Mouse (Mus musculus) forebrain, embryonic 12.5 days (tissue): ENCODE data around the gene Anapc11. TPM values are rescaled to one million over a fixed set of nuclear protein-coding genes. Genes with fewer than 3 reads are reported as not detected.

Source experiments
- ATAC-seq: fragments of 200-750 bp; cut with Nextera tagmentation; 2 replicates; pipeline ENCODE4 v1.8.0; 2017; ENCODE audit warnings: moderate TSS enrichment; ENCODE audit not compliant: low FRiP score
- H3K27ac ChIP-seq: fragments of 300-500 bp; sonication (generic); 2 replicates; pipeline ENCODE4 v1.5.1; 2016; ENCODE audit warnings: mild to moderate bottlenecking
- H3K27me3 ChIP-seq: fragments of 300-500 bp; sonication (generic); 2 replicates; pipeline ENCODE4 v1.6.1; 2016; ENCODE audit warnings: mild to moderate bottlenecking
- H3K36me3 ChIP-seq: fragments of 300-500 bp; sonication (generic); replicated peaks from 2 replicates; pipeline ENCODE4 v1.6.1; 2016; ENCODE audit warnings: mild to moderate bottlenecking
- H3K4me1 ChIP-seq: fragments of 300-500 bp; sonication (generic); 2 replicates; pipeline ENCODE4 v1.6.1; 2016
- H3K4me2 ChIP-seq: fragments of 300-500 bp; sonication (generic); 2 replicates; pipeline ENCODE4 v1.6.1; 2016; ENCODE audit warnings: mild to moderate bottlenecking, moderate library complexity
- H3K4me3 ChIP-seq: fragments of 300-500 bp; sonication (generic); replicated peaks from 2 replicates; pipeline ENCODE4 v1.5.1; 2016; ENCODE audit warnings: mild to moderate bottlenecking
- H3K9ac ChIP-seq: fragments of 300-500 bp; sonication (generic); 2 replicates; pipeline ENCODE4 v1.6.1; 2016; ENCODE audit warnings: mild to moderate bottlenecking
- H3K9me3 ChIP-seq: fragments of 300-500 bp; sonication (generic); 2 replicates; pipeline ENCODE4 v1.6.1; 2016
- WGBS: fragments of 180-500 bp; shearing (Covaris S2); methylation state at CpG from one replicate; pipeline ENCODE4 v1.1.7; 2016; 5-methylcytosine and 5-hydroxymethylcytosine counted together
- polyA plus RNA-seq: library from polyadenylated mRNA; unstranded; fragments of >200 nt; fragmentation: Nextera tagmentation; extraction: Ambion mirVana; gene quantifications from 2 replicates; pipeline ENCODE4 v1.2.1, GENCODE M21; 2016

Gene Anapc11
- polyA plus RNA-seq, 1 experiment from 2014 or later: 186 TPM

DNA sequence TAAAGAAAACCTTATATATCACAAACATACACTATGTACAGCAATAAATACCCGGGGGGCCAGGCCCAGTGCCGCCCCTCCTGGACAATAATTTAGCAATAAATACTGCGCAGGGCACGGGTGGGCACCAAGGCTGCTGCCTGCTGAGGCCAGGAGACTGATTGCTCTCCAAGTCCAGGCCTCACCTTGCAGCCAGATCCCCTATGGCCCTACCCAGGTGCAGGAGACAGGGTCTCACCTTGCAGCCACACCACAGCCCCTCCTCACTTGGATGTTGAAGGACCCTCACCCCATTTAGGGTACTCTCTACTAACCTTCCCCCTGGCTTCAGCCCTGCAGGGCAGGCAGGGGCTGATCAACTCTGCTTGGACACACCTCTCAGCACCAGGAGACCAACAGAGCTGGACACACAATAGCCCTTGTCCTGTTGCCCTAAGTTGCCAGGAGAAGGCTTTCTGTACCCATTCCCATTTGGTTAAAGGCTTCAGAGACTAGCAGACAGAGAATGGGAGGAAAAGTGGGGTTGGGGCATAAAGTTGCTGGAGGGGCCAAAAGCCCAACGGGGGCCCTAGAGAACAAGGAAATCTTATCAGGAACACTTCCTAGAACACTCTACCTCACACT, 27.0 kb downstream of the Anapc11 start, which contains the start of gene Sirt7:
Gene Sirt7, minus strand, starts transcription at position 89 of the 624 bp plus-strand sequence.
- Histone ChIP-seq H3K4me1 (peaks cover 29% of the 10 kb centered on the region), H3K4me3 (peak within 1 kb of the TSS; percentile 99), H3K4me2 (peak within 1 kb of the TSS; percentile 99), H3K9ac (peak within 1 kb of the TSS; percentile 80), H3K27ac (peak within 1 kb of the TSS; percentile 86), H3K27me3 (no peaks in the 10 kb centered on the region), H3K36me3 (peaks cover 61% of the 10 kb centered on the region), H3K9me3 (no peaks in the 10 kb centered on the region)
- WGBS: 25% methylated on average over 5 of the region's 5 CpGs
- ATAC-seq: peak; percentile 50

DNA sequence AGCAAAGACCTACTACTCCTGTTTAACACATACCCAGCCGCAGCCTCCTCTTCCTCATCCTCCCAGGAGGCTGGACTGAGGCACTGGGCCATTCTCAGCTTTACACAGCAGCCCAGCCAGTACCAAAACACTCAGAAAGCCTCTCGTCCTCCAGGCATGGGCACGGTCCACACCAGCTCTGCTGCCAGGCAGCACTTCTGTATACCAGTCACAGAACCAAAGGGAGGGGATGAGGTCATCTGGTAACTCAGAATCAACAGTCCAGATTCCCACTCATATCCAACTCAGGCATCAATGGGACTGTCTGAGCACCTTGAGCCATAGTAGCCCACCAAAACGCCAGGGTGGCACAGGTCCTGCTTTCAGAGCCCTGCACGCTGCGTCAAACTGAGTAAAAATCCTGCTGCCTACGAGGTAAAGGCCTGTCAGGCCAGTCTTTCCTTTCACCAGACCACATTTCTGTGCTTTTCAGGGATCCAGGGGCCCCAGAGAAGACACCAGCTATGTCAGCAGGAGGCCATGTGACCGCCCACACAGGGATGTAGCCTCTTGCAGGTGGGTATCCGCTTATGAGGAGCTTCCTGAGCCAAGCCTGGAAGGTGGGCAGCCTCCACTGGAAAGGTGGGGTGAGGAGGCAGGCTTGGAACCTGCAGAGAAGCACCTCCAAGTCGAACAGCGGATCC, 28.7 kb downstream of the Anapc11 start:
- H3K27ac ChIP-seq: no peak overlapping the region
- H3K9me3 ChIP-seq: no peaks in the 10 kb centered on the region
- peaks cover 45% of the 10 kb centered on the region for H3K4me1 ChIP-seq
- no peak overlapping the region for H3K9ac ChIP-seq
- H3K4me3 ChIP-seq: no peak overlapping the region
- H3K36me3 ChIP-seq: peaks cover 44% of the 10 kb centered on the region
- no peaks in the 10 kb centered on the region for H3K27me3 ChIP-seq
- no peak for ATAC-seq
- H3K4me2 ChIP-seq: no peak overlapping the region
- WGBS: 91% methylated on average over 11 of the region's 11 CpGs

DNA sequence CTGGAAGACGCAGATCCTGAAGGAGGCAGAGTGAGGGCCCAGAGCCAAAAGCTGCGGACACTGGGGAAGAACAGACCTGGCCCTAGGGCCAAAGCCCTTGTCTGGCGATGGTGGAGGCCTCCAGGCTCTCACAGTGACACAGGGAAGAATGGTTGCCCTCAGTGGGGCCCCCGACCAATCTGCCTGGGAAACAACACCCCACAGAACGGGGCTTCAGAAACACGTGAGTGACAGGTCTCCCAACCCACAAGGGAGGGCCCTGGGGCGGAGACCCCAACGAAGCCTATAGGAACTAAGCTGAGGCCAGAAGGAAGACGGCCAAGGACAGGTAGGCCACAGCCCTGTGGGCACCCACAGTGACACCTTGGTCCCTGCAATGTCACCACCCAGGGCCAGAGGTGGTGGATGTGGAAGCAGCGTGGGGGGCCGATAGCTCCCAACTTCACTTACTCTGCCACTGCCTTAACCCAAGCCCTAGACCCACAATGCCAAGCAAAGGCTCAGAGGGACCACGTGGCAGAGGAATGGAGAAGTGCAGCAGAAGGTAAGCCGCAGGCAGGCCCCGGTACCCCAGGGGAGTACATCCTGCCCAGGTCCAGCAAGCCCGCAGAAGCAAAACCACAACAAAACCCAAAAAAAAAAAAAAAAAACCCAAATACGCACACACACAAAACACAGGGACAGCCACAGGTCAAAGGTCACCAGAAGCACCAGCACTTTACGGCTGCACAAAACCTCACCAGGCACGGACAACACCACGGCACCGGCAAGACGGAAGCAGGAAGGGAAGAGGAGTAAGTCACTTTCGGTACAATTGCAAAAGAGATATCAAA, 29.5 kb downstream of the Anapc11 start:
- no peak overlapping the region for H3K4me3 ChIP-seq
- no peak overlapping the region for H3K9ac ChIP-seq
- WGBS: 86% methylated on average over 22 of the region's 22 CpGs
- no peaks in the 10 kb centered on the region for H3K27me3 ChIP-seq
- no peaks in the 10 kb centered on the region for H3K9me3 ChIP-seq
- ATAC-seq: no peak
- no peak overlapping the region for H3K4me2 ChIP-seq
- peaks cover 37% of the 10 kb centered on the region for H3K36me3 ChIP-seq
- no peak overlapping the region for H3K27ac ChIP-seq
- H3K4me1 ChIP-seq: peaks cover 51% of the 10 kb centered on the region

GRCm38 (mm10) chr11:120628601-120629340, 30.6 kb downstream of the Anapc11 start:
- WGBS: 94% methylated on average over 23 of the region's 23 CpGs
- Histone ChIP-seq H3K27me3 (no peaks in the 10 kb centered on the region), H3K4me2 (no peak overlapping the region), H3K9ac (no peak overlapping the region), H3K36me3 (peaks cover 29% of the 10 kb centered on the region), H3K9me3 (no peaks in the 10 kb centered on the region), H3K4me3 (no peak overlapping the region), H3K27ac (no peak overlapping the region), H3K4me1 (peaks cover 48% of the 10 kb centered on the region)
- no peak for ATAC-seq

DNA sequence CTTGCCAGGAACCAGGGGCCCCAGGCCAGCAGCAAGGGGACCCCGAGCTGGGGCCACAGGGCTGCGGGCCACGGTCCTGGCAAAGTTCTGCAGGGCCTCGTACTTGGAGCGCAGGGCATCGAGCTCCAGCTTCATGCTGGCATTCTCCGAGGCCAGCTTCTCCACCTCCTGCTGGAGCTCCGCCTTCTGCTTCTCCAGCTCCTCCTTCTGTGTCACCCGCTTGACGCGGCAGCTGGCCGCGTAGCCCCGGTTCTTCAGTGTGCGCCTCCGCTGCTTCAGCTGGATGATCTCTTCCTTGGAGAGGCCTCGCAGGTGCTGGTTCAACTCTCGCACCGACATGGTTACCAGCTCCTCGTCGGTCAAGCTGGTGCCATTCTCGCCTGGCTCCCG, 31.1 kb downstream of the Anapc11 start:
- no peaks in the 10 kb centered on the region for H3K27me3 ChIP-seq
- peak overlapping the region; percentile 9; the same call in 1 of the 2 replicates for H3K4me2 ChIP-seq
- H3K36me3 ChIP-seq: peaks cover 29% of the 10 kb centered on the region
- peaks cover 48% of the 10 kb centered on the region for H3K4me1 ChIP-seq
- 0 out of 2 replicates have a peak overlapping the region, but pooled peaks have one; percentile 65 for H3K27ac ChIP-seq
- WGBS: 72% methylated on average over 23 of the region's 23 CpGs
- ATAC-seq: no peak
- no peak overlapping the region for H3K4me3 ChIP-seq
- no peaks in the 10 kb centered on the region for H3K9me3 ChIP-seq
- no peak overlapping the region for H3K9ac ChIP-seq

DNA sequence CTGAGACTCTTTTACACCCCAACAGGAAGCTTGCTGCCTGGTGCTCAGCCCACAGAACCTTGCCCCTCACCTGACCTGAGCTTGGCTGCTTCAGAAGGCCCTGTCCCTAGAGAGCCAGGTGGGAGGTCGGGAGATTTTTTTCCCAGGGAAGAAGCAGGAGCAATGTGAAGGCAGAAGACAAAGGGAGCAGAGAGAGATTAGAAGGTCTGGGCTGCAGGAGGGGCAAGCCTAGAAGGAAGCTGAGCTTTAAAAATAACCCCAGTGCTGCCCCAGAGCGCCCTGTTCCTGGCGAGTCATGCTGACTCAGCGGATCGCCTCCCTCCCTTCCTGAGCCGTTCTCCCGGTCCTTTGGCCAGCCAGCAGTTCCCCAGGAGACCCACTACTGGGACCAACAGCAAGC, 31.7 kb downstream of the Anapc11 start:
- no peak overlapping the region for H3K4me3 ChIP-seq
- ATAC-seq: no peak
- 0 out of 2 replicates have a peak overlapping the region, but pooled peaks have one; percentile 33 for H3K9ac ChIP-seq
- H3K9me3 ChIP-seq: no peaks in the 10 kb centered on the region
- H3K4me2 ChIP-seq: peak overlapping the region; percentile 9; the same call in 1 of the 2 replicates
- H3K4me1 ChIP-seq: peaks cover 50% of the 10 kb centered on the region
- H3K27ac ChIP-seq: peak overlapping the region; percentile 65
- 49% methylated on average over 7 of the region's 7 CpGs for WGBS
- H3K36me3 ChIP-seq: peaks cover 29% of the 10 kb centered on the region
- no peaks in the 10 kb centered on the region for H3K27me3 ChIP-seq

DNA sequence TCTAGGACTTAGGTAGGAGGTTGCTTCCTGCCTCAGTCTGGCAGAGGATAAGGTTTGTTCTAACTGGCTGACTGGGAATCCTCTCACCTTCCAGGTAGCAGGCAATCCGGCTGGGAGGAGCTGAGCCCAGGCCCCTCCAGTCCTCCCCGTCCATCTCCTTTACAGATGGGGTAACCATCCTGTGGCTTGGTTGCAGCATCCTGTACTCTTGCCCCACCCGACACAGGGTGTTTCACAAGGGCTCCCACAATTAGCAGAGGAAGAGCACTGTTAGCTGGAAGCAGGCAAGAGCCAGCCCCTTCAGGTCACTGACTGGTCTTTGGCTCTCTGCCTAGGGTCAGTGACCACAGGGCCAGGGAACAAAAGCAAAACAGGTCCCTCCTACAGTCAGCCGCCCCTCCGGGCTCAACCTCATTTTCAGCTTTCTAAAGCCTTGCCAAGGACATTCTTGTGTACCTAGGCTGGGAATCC, 32.2 kb downstream of the Anapc11 start:
- Histone ChIP-seq H3K4me1 (peaks cover 45% of the 10 kb centered on the region), H3K4me3 (no peak overlapping the region), H3K9me3 (no peaks in the 10 kb centered on the region), H3K27me3 (no peaks in the 10 kb centered on the region), H3K36me3 (peaks cover 29% of the 10 kb centered on the region), H3K27ac (peak overlapping the region; percentile 65; the same call in 1 of the 2 replicates), H3K4me2 (0 out of 2 replicates have a peak overlapping the region, but pooled peaks have one; percentile 9), H3K9ac (peak overlapping the region; percentile 33)
- 30% methylated on average over 5 of the region's 5 CpGs for WGBS
- no peak for ATAC-seq

GRCm38 (mm10) chr11:120630881-120631725, 32.9 kb downstream of the Anapc11 start:
- H3K27me3 ChIP-seq: no peaks in the 10 kb centered on the region
- 45% methylated on average over 7 of the region's 7 CpGs for WGBS
- H3K4me3 ChIP-seq: peak overlapping the region; percentile 98; the same call in 1 of the 2 replicates
- peak overlapping the region; percentile 29; the same call in 1 of the 2 replicates for H3K9ac ChIP-seq
- ATAC-seq: no peak
- H3K27ac ChIP-seq: 0 out of 2 replicates have a peak overlapping the region, but pooled peaks have one; percentile 11
- peaks cover 41% of the 10 kb centered on the region for H3K4me1 ChIP-seq
- H3K36me3 ChIP-seq: peaks cover 29% of the 10 kb centered on the region
- peak overlapping the region; percentile 92 for H3K4me2 ChIP-seq
- no peaks in the 10 kb centered on the region for H3K9me3 ChIP-seq

- WGBS: 58% methylated on average over 4 of the region's 4 CpGs
- peaks cover 41% of the 10 kb centered on the region for H3K4me1 ChIP-seq
- no peak for ATAC-seq
These were observed 33.7 kb downstream of the Anapc11 start for GRCm38 (mm10) chr11:120631726-120632448.

More at GRCm38 (mm10) chr11:120631726-120632448, 33.7 kb downstream of the Anapc11 start:
- peak overlapping the region; percentile 91 for H3K9ac ChIP-seq
- no peaks in the 10 kb centered on the region for H3K9me3 ChIP-seq
- peak overlapping the region; percentile 98 for H3K4me3 ChIP-seq
- peak overlapping the region; percentile 90; the same call in 1 of the 2 replicates for H3K27ac ChIP-seq
- H3K27me3 ChIP-seq: no peaks in the 10 kb centered on the region
- H3K36me3 ChIP-seq: peaks cover 23% of the 10 kb centered on the region
- peak overlapping the region; percentile 92 for H3K4me2 ChIP-seq
